ENCODE assay signal across 30 mouse cellular contexts in genomic region chr9:53450609-53451008, GRCm38 (mm10). TPM values are rescaled to one million over a fixed set of nuclear protein-coding genes. Genes with fewer than 3 reads are reported as not detected.
"Had no signal": no experiment of that assay in that cellular context is flagged by ENCODE, and none has a peak within 500 bp of the region (broad histone marks: within the 10 kb centered on the region; RNA-seq: fewer than 3 reads in every experiment).

No protein-coding gene starts in this region.

- H3K27me3 ChIP-seq: limb, embryonic 12.5 days; limb, embryonic 13.5 days; limb, embryonic 15.5 days; liver, embryonic 12.5 days; liver, embryonic 13.5 days; liver, embryonic 15.5 days; lung, embryonic 15.5 days; megakaryocyte, embryonic 14.5 days; midbrain, embryonic 12.5 days; midbrain, embryonic 13.5 days; midbrain, embryonic 15.5 days; neural tube, embryonic 12.5 days had no signal

- H3K27ac ChIP-seq: limb, embryonic 10.5 days; limb, embryonic 12.5 days; limb, embryonic 13.5 days; limb, embryonic 15.5 days; liver, embryonic 12.5 days; liver, embryonic 13.5 days; liver, embryonic 14.5 days; liver, embryonic 15.5 days; lung, embryonic 15.5 days; macrophage; midbrain, embryonic 10.5 days; midbrain, embryonic 12.5 days; midbrain, embryonic 13.5 days; midbrain, embryonic 15.5 days; neural tube, embryonic 12.5 days had no signal

- DNase-seq: left cerebral cortex, postnatal 4 days; liver, embryonic 13.5 days; liver, postnatal 0 days; lung, adult 18-20 months; lung, adult 2 months; lung, embryonic 14.5 days; lung, postnatal 10 days; lung, postnatal 14 days; lung, postnatal 36 days; lung, postnatal 4 days; midbrain, embryonic 14.5 days had no signal

- H3K9ac ChIP-seq: limb, embryonic 12.5 days; limb, embryonic 13.5 days; limb, embryonic 15.5 days; liver, embryonic 12.5 days; liver, embryonic 13.5 days; liver, embryonic 14.5 days; liver, embryonic 15.5 days; liver, postnatal 0 days; lung, embryonic 14.5 days; lung, embryonic 15.5 days; midbrain, embryonic 12.5 days; midbrain, embryonic 13.5 days; midbrain, embryonic 15.5 days; neural tube, embryonic 12.5 days had no signal

- H3K4me3 ChIP-seq: limb, embryonic 10.5 days; limb, embryonic 12.5 days; limb, embryonic 13.5 days; limb, embryonic 15.5 days; liver, embryonic 12.5 days; liver, embryonic 13.5 days; liver, embryonic 15.5 days; lung, embryonic 15.5 days; megakaryocyte, embryonic 14.5 days; midbrain, embryonic 10.5 days; midbrain, embryonic 12.5 days; midbrain, embryonic 13.5 days; midbrain, embryonic 15.5 days; myocyte; neural tube, embryonic 12.5 days had no signal

- H3K4me1 ChIP-seq: limb, embryonic 10.5 days; limb, embryonic 12.5 days; limb, embryonic 13.5 days; limb, embryonic 15.5 days; liver, embryonic 12.5 days; liver, embryonic 13.5 days; liver, embryonic 15.5 days; lung, embryonic 15.5 days; midbrain, embryonic 10.5 days; midbrain, embryonic 12.5 days; midbrain, embryonic 13.5 days; midbrain, embryonic 15.5 days; neural tube, embryonic 12.5 days had no signal

- H3K9me3 ChIP-seq: limb, embryonic 10.5 days; limb, embryonic 12.5 days; limb, embryonic 13.5 days; limb, embryonic 15.5 days; liver, embryonic 12.5 days; liver, embryonic 13.5 days; liver, embryonic 15.5 days; lung, embryonic 15.5 days; megakaryocyte, embryonic 14.5 days; midbrain, embryonic 10.5 days; midbrain, embryonic 12.5 days; midbrain, embryonic 13.5 days; midbrain, embryonic 15.5 days; neural tube, embryonic 12.5 days had no signal

RNA-seq across cellular contexts. Expression of gene 4930550C14Rik, which starts 48.5 kb away (rescaled TPM):
- total RNA-seq: left cerebral cortex, postnatal 4 days; midbrain, postnatal 0 days; monocyte, adult 5-6 weeks had no signal
- polyA plus RNA-seq: liver, adult 2 months had no signal
